Mouse (Mus musculus): Measurements from ENCODE around the gene Atp13a3. TPM values are rescaled to one million over a fixed set of nuclear protein-coding genes. Genes with fewer than 3 reads are reported as not detected.
A peak's percentile ranks its signal among the peaks of the same experiment; 100 is the strongest.

The Atp13a3 gene
- total and polyA plus RNA-seq, 2 experiments from 2014 or later = 6.1 to 35.0 TPM

- Histone ChIP-seq H3K27ac (ENCODE audit: low read depth, low read length) (no peak overlapping the region), H3K27me3 (ENCODE audit: insufficient read depth, low read length) (peaks cover 6% of the 10 kb centered on the region), H3K4me1 (ENCODE audit: insufficient read depth) (0 out of 2 replicates have a peak, but pooled peaks cover 7% of the 10 kb centered on the region), H3K4me3 (ENCODE audit: low read depth, low read length) (no peak overlapping the region), H3K4me2 (ENCODE audit: low read depth) (no peak overlapping the region), H3K36me3 (ENCODE audit: insufficient read depth) (no peaks in the 10 kb centered on the region), H3K9me3 (ENCODE audit: low read length) (no peaks in the 10 kb centered on the region), H3K9ac (no peak overlapping the region)
- peak; percentile 73 for TF ChIP-seq CTCF (IDR thresholded peaks at IDR 0.05; ENCODE audit: low read depth)
- ATAC-seq = no peak
- peak; percentile 69 for DNase-seq
Measured at GRCm38 (mm10) chr16:30314236-30314635, 91.5 kb downstream of the Atp13a3 start.

GRCm38 (mm10) chr16:30310647-30311046 lies 95.1 kb downstream of the Atp13a3 start, which contains the start of gene Gp5:
Gene Gp5 (minus strand): TSS chr16:30310779.
- Histone ChIP-seq H3K27ac (ENCODE audit: low read depth, low read length) (no peak within 1 kb of the TSS), H3K4me3 (ENCODE audit: low read depth, low read length) (peak within 1 kb of the TSS; percentile 57), H3K9ac (peak within 1 kb of the TSS; percentile 62; the same call in 1 of the 2 replicates), H3K36me3 (ENCODE audit: insufficient read depth) (no peaks in the 10 kb centered on the region), H3K4me1 (ENCODE audit: insufficient read depth) (0 out of 2 replicates have a peak, but pooled peaks cover 7% of the 10 kb centered on the region), H3K27me3 (ENCODE audit: insufficient read depth, low read length) (peaks cover 6% of the 10 kb centered on the region), H3K9me3 (ENCODE audit: low read length) (no peaks in the 10 kb centered on the region), H3K4me2 (ENCODE audit: low read depth) (peak within 1 kb of the TSS; percentile 91)
- TF ChIP-seq CTCF (IDR thresholded peaks at IDR 0.05; ENCODE audit: low read depth) = no peak
- DNase-seq (no peak), ATAC-seq (no peak)

- Histone ChIP-seq H3K36me3 (ENCODE audit: insufficient read depth) (no peaks in the 10 kb centered on the region), H3K9ac (no peak overlapping the region), H3K27ac (ENCODE audit: low read depth, low read length) (no peak overlapping the region), H3K4me1 (ENCODE audit: insufficient read depth) (0 out of 2 replicates have a peak, but pooled peaks cover 7% of the 10 kb centered on the region), H3K4me3 (ENCODE audit: low read depth, low read length) (no peak overlapping the region), H3K27me3 (ENCODE audit: insufficient read depth, low read length) (peaks cover 6% of the 10 kb centered on the region), H3K4me2 (ENCODE audit: low read depth) (no peak overlapping the region; the same call in 1 of the 2 replicates), H3K9me3 (ENCODE audit: low read length) (no peaks in the 10 kb centered on the region)
- TF ChIP-seq CTCF (IDR thresholded peaks at IDR 0.05; ENCODE audit: low read depth) = no peak
- WGBS = 62% methylated on average over 8 of the region's 8 CpGs
- no peak for DNase-seq
- ATAC-seq = no peak
Measured at GRCm38 (mm10) chr16:30310171-30310515, 95.6 kb downstream of the Atp13a3 start.

- Histone ChIP-seq H3K4me2 (ENCODE audit: low read depth) (peak overlapping the region; percentile 91), H3K4me3 (ENCODE audit: low read depth, low read length) (peak overlapping the region; percentile 57), H3K27ac (ENCODE audit: low read depth, low read length) (no peak overlapping the region), H3K9me3 (ENCODE audit: low read length) (no peaks in the 10 kb centered on the region), H3K9ac (peak overlapping the region; percentile 62; the same call in 1 of the 2 replicates), H3K36me3 (ENCODE audit: insufficient read depth) (no peaks in the 10 kb centered on the region), H3K4me1 (ENCODE audit: insufficient read depth) (0 out of 2 replicates have a peak, but pooled peaks cover 7% of the 10 kb centered on the region), H3K27me3 (ENCODE audit: insufficient read depth, low read length) (peaks cover 6% of the 10 kb centered on the region)
- TF ChIP-seq CTCF (IDR thresholded peaks at IDR 0.05; ENCODE audit: low read depth) = no peak
- ATAC-seq = peak; percentile 21
- 6% methylated on average over 34 of the region's 34 CpGs for WGBS
- no peak for DNase-seq
Measured at GRCm38 (mm10) chr16:30309395-30310170, 96.2 kb downstream of the Atp13a3 start.

GRCm38 (mm10) chr16:30308616-30309394 lies 97.0 kb downstream of the Atp13a3 start:
- TF ChIP-seq CTCF (IDR thresholded peaks at IDR 0.05; ENCODE audit: low read depth) = peak; percentile 56

GRCm38 (mm10) chr16:30307961-30308615 lies 97.7 kb downstream of the Atp13a3 start:
- Histone ChIP-seq H3K4me1 (ENCODE audit: insufficient read depth) (0 out of 2 replicates have a peak, but pooled peaks cover 7% of the 10 kb centered on the region), H3K9ac (peak overlapping the region; percentile 62), H3K4me2 (ENCODE audit: low read depth) (peak overlapping the region; percentile 91), H3K36me3 (ENCODE audit: insufficient read depth) (no peaks in the 10 kb centered on the region), H3K4me3 (ENCODE audit: low read depth, low read length) (peak overlapping the region; percentile 57), H3K27ac (ENCODE audit: low read depth, low read length) (no peak overlapping the region), H3K9me3 (ENCODE audit: low read length) (no peaks in the 10 kb centered on the region), H3K27me3 (ENCODE audit: insufficient read depth, low read length) (peaks cover 6% of the 10 kb centered on the region)
- DNase-seq (peak; percentile 24), ATAC-seq (0 out of 2 replicates have a peak, but pooled peaks have one; percentile 10)
- WGBS = 14% methylated on average over 29 of the region's 29 CpGs
- no peak for TF ChIP-seq CTCF (IDR thresholded peaks at IDR 0.05; ENCODE audit: low read depth)

More at GRCm38 (mm10) chr16:30308616-30309394, 97.0 kb downstream of the Atp13a3 start:
- Histone ChIP-seq H3K9ac (peak overlapping the region; percentile 62), H3K36me3 (ENCODE audit: insufficient read depth) (no peaks in the 10 kb centered on the region), H3K4me3 (ENCODE audit: low read depth, low read length) (peak overlapping the region; percentile 57), H3K27me3 (ENCODE audit: insufficient read depth, low read length) (peaks cover 6% of the 10 kb centered on the region), H3K27ac (ENCODE audit: low read depth, low read length) (no peak overlapping the region), H3K4me1 (ENCODE audit: insufficient read depth) (0 out of 2 replicates have a peak, but pooled peaks cover 7% of the 10 kb centered on the region), H3K9me3 (ENCODE audit: low read length) (no peaks in the 10 kb centered on the region), H3K4me2 (ENCODE audit: low read depth) (peak overlapping the region; percentile 91)
- peak; percentile 89 for ATAC-seq
- WGBS = under 1% methylated on average over 71 of the region's 72 CpGs
- DNase-seq = peak; percentile 90

Data from forebrain, postnatal 0 days (tissue).